Mouse (Mus musculus) heart, postnatal 14 days (tissue): ENCODE data around the gene Gm10273. TPM values are rescaled to one million over a fixed set of nuclear protein-coding genes. Genes with fewer than 3 reads are reported as not detected.

Source experiments
- DNase-seq, 2 experiments: peaks; one replicate each; pipeline ENCODE4 v3.0.0; 2021 to 2022
- intact Hi-C: fragments of 180-260 bp; cut with DNase I; formaldehyde crosslinking; loops from one replicate; pipeline ENCODE4 v1.15.1; 2025
- total RNA-seq, 2 experiments: library from RNA; stranded (reverse); gene quantifications; 2 replicates each; pipeline ENCODE4 v1.2.3; 2021

Gene Gm10273
- total RNA-seq, 2 experiments from 2014 or later, result 132 to 141 TPM

DNA sequence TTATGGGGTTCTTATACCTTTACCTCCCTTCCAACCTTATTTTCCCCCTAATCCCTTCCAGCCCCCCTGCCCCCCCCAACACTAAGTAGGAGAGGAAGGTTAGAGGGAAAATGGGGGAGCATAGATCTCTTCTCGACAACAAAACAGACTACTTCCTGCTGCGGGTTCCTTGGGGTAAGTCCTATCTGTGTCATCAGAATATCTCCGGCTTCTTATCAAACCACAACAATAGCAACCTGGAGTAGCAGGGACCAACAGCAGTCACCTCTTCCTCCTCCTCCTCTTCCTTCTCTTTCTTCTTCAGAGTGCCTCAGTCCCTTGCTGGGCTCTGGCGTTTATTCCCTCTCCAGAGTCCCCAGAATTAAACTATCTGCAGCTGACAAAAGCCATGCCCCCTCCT lies 3.5 kb upstream of the Gm10273 start:
- intact Hi-C loops, result no loop called here
- DNase-seq, result no peak

GRCm38 (mm10) chr10:59402899-59403792 lies 7.7 kb downstream of the Gm10273 start, which contains the start of gene Pla2g12b:
TSS of gene Pla2g12b (plus strand) at chr10:59403660.
- DNase-seq, result no peak
- intact Hi-C loops, result no loop called here

DNA sequence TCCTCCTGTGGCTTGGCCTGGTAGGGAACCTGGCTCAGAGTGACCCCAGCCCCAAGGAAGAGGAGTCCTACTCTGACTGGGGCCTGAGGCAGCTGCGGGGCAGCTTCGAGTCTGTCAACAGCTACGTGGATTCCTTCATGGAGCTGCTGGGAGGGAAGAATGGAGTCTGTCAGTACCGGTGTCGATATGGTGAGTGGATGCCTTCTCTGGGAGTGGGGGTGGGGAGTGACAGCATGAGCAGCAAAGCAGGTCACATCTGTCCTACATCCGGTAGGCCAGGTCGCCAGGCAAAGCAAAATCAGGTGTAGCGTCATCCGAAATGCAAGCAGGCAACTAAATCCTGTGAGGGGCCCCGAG lies 8.3 kb downstream of the Gm10273 start:
- intact Hi-C loops, result no loop called here
- no peak for DNase-seq

GRCm38 (mm10) chr10:59408499-59408898 lies 13.1 kb downstream of the Gm10273 start:
- no peak for DNase-seq
- intact Hi-C loops, result no loop called here

DNA sequence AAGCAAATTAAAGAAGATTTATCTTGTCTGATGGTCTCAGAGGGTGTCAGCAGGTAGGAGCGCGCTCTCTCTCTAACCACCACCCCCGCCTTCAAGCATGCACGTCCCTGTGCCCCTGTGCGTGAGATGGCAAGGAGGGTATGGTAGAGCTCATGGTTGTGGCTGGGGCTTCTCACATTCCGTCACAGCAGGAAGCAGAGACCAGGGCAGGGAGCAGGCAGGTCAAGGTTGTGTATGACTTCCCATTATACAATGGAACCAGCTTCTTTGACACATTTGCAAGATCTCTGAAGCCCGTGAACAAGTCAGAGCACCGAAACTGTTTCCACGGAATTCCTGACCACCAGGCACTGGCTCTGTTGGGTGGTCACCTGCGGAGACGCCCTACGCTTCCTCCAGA lies 14.8 kb downstream of the Gm10273 start:
- DNase-seq, result no peak
- intact Hi-C loops, result no loop called here

DNA sequence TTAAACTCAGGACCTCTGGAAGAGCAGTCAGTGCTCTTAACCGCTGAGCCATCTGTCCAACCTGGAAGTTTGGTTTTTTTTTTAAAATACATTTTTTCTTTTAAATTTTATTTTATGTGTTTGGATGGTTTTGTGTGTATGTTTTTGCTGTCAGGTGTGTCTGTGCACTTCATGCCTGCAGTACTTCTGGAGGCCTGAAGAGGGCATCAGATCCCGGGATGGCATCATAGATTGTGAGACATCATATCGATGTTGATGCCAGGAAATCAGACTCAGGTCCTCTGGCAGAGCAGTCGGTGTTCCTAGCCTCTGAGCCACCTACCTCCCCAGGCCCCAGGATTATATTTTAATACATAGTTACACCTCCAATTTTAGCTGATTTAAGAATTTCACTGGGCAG lies 18.3 kb downstream of the Gm10273 start:
- DNase-seq, result no peak

DNA sequence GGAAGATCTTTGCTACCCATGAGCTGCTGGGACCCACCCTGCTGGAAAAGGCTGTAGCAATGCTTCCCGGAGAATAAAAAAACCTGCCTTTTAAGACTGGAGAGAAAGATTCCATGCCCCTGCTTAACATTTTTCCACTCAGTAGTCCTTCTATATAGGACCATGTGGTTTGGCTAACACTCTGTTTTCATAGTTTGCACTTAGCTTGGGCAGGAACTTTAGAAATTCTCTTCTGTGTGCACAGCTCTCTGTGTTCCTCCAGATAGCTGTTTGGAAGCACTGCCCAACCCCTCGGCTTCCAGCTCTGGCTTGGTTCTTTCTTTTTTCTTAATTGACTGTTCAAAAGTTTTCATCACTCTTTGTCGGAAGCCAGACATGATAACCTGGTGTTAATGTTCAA lies 21.2 kb downstream of the Gm10273 start:
- DNase-seq, result no peak
- intact Hi-C loops, result no loop called here

More for the DNA sequence above, 18.3 kb downstream of the Gm10273 start:
- intact Hi-C loops, result no loop called here

DNA sequence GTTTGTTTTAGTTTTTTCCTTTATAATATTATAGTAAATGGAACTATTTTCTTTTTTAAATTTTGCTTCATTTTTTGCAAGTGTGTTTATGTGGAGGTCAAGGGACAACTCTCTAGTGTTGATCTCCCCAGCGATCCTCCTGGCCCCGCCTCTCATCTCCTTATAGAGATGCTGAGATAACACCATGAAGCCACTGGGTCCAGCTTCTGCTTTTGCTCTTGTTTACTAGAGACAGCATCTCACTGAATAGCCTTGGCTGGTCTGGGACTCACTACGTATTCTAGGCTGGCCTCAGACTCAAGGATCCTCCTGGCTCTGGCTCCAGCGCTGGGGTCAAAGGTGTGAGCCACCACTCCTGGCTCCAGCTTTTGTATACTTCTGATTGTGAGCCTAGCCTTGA lies 24.1 kb downstream of the Gm10273 start:
- intact Hi-C loops, result no loop called here
- no peak for DNase-seq

GRCm38 (mm10) chr10:59424453-59424852 lies 29.0 kb downstream of the Gm10273 start:
- DNase-seq, result no peak
- intact Hi-C loops, result no loop called here

GRCm38 (mm10) chr10:59425369-59425768 lies 29.9 kb downstream of the Gm10273 start:
- peak; percentile 74 to 81 for DNase-seq
- intact Hi-C loops, result no loop called here

DNA sequence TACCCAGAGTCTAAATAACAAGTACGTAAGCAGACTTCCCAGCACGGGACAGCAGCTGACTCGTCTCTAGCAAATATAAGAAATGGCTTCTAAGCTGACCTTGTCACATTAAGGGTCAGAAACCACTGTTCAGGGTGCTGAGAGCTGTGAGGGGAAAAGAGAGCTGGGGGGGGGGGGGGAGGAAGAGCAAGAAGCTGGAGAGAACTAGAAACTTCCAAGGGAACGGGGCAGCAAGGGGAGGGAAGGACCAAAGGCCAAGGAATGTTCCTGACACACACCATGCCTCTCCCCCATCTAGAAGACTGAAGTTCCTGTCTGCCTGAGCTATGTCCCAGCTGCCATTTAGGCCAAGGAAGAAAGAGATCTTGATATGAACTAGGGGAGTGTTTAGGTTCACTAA lies 30.9 kb downstream of the Gm10273 start:
- intact Hi-C loops, result no loop called here

GRCm38 (mm10) chr10:59429448-59430135 lies 34.2 kb downstream of the Gm10273 start:
- intact Hi-C loops, result no loop called here
- no peak for DNase-seq

More for the DNA sequence above, 30.9 kb downstream of the Gm10273 start:
- no peak for DNase-seq

- intact Hi-C loops, result no loop called here
Observed at GRCm38 (mm10) chr10:59430701-59431218, 35.3 kb downstream of the Gm10273 start.

GRCm38 (mm10) chr10:59435746-59436145 lies 40.3 kb downstream of the Gm10273 start:
- no peak for DNase-seq
- intact Hi-C loops, result no loop called here

More at GRCm38 (mm10) chr10:59430701-59431218, 35.3 kb downstream of the Gm10273 start:
- no peak for DNase-seq

- intact Hi-C loops, result no loop called here
- no peak for DNase-seq
Observed at GRCm38 (mm10) chr10:59438651-59439050, 43.2 kb downstream of the Gm10273 start.

DNA sequence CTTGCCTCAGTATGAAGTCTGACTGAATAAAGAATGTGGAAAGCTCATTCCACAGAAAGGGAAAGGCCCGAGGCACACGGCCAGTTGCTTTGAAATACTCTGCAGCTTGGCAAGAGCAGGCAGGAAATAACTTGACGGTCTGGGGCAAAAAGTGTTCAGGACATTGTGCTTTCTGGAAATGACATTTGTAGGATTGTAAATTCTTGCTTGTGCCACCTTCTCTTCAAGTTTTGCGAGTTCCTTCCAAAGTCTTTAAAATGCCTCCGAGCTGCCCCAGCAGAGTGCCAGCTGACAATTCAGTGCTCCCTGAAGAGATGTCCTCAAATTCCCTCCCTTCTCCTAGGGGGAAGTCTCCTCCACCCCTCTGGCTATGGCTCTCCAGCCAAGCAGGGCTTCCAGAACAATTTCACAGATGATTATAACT lies 44.1 kb downstream of the Gm10273 start:
- DNase-seq, result peak; percentile 64 to 75
- intact Hi-C loops, result no loop called here

DNA sequence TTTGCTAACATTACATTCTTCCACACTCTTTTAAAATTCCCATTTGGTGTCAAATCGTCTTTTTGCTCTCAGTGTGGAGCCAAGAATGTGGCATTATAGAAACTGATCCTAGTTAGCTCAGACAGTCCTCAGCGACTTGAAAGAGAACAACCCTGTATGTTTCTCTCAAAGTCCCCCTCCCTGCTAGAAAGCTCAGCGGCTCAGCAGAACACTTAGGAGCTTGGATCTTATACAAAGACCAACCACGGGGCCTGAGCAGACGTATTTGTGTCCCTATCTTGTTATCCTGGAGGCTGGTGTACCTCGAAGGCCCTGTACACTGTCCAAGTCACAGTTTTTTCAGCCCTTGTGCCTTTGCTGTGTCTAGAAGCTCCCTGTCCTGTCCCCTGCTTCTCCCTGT lies 44.7 kb downstream of the Gm10273 start:
- no peak for DNase-seq
- intact Hi-C loops, result no loop called here

DNA sequence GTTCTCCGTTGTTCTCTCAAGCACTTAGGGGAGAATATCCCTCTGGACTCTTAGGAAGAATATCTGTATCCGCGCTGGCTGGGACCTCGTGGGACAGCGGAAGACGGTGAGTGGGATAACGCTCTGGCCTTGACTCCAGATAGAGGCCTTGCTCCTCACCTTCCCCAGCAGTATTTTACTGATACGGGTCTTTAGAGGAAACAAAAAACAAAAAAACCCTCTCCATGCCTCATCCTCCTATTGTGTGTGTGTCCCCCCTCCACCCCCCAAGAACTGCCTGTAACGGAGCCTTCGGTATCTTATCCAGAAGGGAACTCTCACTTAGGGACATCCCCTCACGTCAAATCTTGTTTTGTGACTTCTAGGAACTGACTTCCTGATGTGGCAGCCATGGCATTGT lies 46.3 kb downstream of the Gm10273 start, which contains the start of gene Oit3:
Gene Oit3 (minus strand): TSS at position 44 of the 400 bp plus-strand sequence.
- DNase-seq, result no peak
- intact Hi-C loops, result no loop called here

DNA sequence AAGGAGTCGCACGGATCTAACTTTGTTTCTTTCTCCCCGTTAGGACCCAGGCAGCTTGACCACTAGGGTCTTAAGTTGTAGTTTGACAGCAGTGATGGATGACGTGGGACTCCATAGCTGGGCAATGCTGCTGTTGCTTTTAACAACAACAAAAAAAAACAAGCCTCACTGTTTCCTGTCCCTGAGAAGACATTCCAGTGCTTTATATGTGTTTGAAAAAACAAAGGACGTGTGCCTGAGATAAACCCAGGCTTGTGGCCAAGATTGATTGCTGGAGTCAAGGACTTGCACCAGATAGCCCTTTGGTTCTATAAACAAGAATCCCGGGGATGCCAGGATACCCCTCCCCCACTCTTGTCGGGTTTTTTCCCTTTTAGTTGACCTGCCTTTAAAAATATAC lies 47.8 kb downstream of the Gm10273 start:
- no peak for DNase-seq
- intact Hi-C loops, result no loop called here

GRCm38 (mm10) chr10:59444106-59444505 lies 48.7 kb downstream of the Gm10273 start:
- intact Hi-C loops, result no loop called here
- DNase-seq, result no peak

DNA sequence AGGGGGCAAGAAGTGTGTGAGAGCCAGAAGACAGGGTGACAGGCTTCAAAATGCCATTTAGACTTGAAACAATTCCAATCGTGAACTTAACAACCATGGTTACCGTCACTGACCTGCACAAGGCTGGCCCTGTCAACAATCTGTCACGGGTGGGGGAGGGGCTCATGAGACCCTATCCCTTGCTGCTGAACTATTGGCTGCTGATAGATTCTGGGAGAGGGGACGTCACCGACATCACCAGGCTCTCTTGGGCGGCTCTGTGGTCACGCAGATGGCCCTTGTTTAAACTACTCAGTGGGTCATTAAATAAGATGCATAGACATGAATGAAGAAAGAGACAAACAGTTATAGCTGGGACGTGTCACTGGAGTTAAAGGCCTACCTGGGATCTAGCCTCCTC lies 49.2 kb downstream of the Gm10273 start:
- intact Hi-C loops, result no loop called here
- no peak for DNase-seq
